Mouse (Mus musculus): ENCODE data around the gene Pick1. TPM values are rescaled to one million over a fixed set of nuclear protein-coding genes. Genes with fewer than 3 reads are reported as not detected.

The Pick1 gene
- 1 to 10 TPM; 7.2 to 9.7 TPM for polyA plus RNA-seq (2017; shearing (Covaris generic))

DNA sequence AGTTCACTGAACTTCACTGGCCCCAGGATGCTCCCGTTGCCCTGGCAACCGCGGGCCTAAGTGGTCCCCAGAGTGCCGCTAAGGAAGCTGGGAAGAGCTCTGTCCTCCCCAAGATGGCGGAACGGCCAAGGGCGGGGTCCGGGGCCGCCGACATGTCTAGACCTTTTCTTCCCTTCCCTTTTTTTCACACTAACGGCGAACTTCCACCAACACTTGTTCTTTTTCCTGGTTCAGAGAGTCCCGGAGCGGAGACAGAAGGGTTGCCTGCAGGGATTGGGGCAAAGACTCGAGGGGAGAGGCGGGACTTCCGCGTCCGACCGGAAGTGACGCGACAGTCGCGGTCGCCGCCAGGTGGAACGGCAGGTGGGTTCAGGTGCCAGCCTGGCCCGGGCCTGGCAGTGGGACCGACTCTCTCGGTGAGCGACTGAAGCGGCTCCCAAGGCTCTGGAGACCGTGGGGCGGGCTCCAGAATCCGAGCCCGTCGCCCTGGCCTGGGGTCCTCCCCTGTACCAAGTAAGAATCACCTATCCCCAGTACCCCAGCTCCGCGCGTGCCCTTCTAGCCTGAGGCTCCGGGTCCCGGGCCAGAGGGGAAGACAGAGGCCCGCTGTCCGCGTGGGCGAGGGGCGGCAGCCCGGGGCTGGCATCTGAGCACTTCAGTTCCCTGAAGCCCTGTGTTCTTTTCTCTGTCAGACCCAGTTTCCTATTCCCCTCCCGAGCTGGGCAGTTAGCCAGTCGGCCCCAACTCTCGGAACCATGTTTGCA lies at the start of gene Pick1, which contains the start of gene Gm49486:
Pick1 (plus strand) TSS at position 116 of the 764 bp plus-strand sequence.
Gm49486 (plus strand) TSS at position 334 of the 764 bp plus-strand sequence.
- peak; percentile 79 for ATAC-seq

- ATAC-seq: no peak
These were observed 43.8 kb upstream of the Pick1 start for GRCm38 (mm10) chr15:79185213-79185612.

DNA sequence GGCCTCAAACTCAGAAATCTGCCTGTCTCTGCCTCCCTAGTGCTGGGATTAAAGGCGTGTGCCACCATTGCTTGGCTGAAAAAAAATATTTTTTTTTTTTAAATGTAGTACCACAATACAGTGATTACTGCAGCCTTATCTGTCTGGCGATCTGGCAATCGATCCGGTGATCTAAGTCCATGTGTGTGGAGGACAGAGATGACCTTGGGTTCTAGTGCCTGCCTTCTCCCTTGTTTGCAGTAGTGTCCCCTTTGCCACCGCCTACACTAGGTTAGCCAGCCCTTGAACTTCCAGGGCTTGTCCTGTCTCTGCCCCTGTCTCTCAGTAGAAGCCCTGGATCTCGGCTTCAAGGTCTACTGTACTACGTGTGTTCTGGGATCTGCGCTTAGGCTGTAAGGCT lies 41.2 kb upstream of the Pick1 start:
- no peak for ATAC-seq

GRCm38 (mm10) chr15:79191426-79191825 lies 37.5 kb upstream of the Pick1 start:
- ATAC-seq: no peak

- ATAC-seq: no peak
These were observed 36.5 kb upstream of the Pick1 start for GRCm38 (mm10) chr15:79192450-79192849.

DNA sequence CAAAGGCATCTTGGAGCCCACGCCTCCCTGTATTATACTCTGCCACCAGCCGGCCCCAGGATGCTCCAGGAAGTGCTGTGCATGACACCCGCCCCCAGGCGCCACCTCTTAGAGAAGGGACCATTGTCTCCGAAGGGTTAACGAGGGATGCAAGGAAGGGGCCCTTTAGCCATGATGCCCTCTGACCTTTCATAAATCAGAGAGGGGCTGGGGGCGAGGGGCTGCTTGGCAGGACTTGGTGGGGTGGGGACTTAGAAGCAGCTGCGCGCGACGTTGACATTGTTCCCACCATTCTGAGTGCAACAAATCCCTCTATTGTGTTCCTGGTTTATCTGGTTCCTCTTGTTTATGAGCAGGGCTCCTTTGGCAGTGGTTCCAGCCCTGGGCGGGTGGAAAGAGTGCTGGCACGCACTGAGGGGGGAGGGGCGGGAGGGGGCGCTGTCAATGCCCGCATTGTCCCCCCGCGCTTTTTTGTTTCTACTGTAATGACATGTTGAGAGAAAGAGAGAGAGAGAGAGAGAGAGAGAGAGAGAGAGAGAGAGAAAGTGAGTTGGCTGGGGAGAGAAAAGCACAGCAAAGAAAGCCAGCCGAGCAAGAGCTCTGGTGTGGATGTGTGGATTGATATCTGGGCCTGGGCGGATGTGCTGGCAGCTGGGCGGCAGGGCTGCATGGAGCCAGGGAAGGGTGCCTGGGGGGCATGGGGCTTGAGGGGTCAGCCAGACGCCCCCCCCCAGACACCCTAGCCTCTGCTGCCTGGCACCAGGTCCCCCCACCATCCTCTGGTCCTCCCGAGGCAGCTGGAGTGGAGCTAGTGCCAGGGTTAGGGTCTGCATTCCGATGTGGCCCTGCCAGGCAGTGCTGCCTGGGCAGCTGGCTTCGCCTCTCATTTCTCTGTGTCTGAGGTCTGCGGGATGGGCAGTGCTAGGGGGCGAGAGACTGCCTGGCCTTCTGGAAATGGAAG lies 35.8 kb upstream of the Pick1 start:
- no peak for ATAC-seq

- ATAC-seq: no peak
These were observed 34.9 kb upstream of the Pick1 start for GRCm38 (mm10) chr15:79194048-79194447.

DNA sequence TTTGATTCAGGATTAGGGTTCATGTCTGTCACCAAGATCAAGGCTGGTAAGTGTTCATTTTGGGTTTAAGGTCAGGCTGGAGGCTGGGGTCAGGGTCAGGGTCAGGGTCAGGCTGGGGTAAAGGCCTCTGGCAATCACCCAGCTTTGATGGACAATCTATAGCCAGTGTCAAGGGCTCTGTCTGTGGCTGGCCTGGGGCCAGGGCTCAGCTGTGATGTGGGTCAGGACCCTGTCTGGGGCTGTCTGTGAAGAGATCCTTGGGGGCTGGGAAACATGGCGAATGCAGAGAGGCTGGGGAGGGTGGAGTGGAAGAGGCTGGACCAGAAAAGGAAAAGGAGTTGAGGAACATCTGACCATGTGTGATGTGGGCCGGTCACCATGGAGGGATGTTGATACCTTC lies 34.0 kb upstream of the Pick1 start:
- ATAC-seq: no peak

- no peak for ATAC-seq
These were observed 33.5 kb upstream of the Pick1 start for GRCm38 (mm10) chr15:79195492-79195891.

DNA sequence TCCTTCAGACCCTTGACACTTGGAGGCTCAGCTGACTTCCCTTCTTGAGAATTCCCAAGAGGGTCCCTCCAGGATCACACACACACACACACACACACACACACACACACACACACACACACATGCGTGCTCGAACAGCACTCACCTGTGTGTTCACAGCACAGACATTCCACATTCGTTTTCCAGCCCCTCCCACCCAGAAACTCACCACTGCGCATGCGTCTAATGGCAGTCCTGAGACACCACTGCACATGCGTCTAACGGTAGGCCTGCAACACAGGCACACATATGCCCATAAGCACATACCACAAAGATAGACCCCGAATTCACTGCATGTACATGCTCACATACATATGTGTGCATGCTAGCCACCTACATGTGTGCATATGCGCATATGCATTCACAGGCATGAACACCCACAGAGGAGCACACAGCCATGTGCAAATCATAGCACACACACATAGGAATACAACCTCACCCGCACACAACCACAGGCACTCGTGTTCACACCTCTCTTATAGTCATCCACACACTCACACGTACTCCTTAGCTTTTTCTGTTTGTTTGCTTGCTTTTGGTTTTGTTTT lies 29.5 kb upstream of the Pick1 start:
- no peak for ATAC-seq

DNA sequence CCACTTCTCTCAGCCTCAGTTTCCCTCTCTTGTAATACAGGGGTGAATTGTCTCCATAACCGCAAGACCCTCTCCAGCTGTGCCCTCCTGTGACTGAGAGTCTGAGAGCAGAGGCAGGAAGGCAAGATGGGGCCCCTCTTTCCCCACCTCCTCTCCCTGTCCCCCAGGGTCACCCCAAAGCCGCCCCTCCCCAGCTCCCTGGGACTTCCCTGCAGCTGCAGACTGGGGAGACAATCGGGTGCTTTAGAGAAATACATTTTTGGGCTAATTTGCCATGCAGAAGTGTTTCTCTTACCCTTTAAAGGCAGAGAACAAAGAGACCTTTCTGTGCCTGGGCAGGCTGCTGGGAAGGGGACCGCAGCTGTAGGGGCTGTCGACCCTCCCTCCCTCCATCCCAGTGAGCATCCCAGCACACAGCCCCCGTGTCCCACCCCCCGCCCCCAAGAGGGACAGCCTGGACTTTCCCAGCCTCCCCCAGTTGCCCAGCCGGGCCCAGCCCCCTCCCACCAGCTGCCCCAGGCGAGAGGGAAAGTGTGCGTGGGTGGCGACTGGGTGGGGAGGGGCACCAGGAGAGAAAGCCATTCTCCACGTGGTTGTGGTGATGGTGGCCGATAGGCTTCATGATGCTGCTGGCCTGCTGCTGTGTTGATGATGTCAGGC lies 27.4 kb upstream of the Pick1 start:
- no peak for ATAC-seq

- no peak for ATAC-seq
These were observed 26.4 kb upstream of the Pick1 start for GRCm38 (mm10) chr15:79202575-79202974.

GRCm38 (mm10) chr15:79208211-79208610 lies 20.8 kb upstream of the Pick1 start:
- no peak for ATAC-seq

DNA sequence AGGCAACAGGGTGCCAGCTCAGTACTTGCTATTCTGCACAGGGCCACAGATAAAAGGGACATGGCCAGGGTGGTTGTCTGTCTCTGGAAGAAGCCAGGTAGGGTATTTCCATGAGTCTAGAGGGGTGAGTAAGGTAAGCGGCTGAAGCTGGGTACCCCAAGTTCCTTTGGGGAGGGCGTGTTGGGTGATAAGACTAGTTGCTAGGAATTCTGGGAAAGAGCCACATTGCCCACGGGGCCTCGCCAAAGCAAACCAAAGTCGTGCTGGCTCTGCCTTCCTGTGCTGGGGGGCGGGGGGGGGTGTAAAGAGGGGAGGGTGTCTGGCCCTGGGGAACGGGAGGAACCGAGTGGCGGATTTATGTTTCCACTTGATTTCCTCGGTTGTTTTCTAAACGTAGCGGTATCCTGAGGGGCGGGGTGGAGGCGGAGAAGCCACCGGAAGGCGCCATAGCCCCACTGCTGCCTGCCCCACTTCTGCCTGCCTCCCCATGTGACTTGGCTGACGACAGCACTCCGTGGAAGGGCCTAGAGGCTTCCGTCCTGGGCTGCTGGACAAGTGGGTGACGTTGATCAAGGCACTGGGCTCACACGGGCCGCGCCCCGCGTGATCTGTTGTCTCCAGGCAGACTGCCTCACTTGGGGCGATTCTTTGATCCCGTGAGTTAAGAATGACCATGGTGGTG lies 20.1 kb upstream of the Pick1 start:
- ATAC-seq: peak; percentile 98

DNA sequence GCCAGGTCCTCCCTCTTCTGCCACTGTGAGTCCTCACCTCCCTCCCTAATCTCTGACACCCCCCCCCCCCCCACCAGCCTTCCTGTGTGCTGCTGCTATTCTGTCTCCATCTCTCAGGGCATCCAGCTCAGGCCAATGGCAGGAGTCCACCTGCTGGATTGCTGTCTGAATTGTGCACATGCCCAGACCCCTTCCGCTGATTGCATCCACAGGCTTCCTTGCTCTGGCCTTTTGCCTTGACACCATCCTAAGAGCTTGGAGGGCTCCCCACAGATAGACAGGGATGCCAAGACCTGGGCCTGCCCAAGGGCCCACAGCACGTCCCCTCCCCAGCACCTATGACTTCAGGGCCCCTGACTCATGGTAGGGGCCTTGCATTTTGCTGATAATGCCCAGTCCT lies 18.6 kb upstream of the Pick1 start:
- no peak for ATAC-seq

- no peak for ATAC-seq
These were observed 16.1 kb upstream of the Pick1 start for GRCm38 (mm10) chr15:79212750-79213446.

- ATAC-seq: no peak
These were observed 15.4 kb upstream of the Pick1 start for GRCm38 (mm10) chr15:79213591-79213990.

GRCm38 (mm10) chr15:79216191-79216590 lies 12.8 kb upstream of the Pick1 start:
- ATAC-seq: no peak

DNA sequence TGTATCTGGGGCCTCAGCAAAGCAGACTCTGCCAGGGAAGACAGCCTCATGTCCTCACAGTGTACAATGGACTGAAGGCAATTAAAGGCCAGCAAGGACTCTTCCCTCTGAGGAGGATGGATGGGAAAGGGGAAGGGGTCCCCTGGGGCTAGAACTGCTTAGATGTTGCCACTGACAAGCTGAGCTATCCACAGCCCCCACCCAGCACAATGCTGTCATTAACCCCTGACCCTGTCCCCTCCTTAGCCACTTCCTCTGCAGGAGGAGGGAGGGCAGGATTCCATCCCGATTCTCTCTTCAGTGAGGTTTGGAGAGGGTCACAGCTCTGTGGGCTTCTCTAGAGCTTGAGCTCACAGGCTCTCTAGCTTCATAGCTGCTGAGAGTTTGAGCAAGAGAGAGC lies 9.4 kb upstream of the Pick1 start:
- ATAC-seq: no peak

DNA sequence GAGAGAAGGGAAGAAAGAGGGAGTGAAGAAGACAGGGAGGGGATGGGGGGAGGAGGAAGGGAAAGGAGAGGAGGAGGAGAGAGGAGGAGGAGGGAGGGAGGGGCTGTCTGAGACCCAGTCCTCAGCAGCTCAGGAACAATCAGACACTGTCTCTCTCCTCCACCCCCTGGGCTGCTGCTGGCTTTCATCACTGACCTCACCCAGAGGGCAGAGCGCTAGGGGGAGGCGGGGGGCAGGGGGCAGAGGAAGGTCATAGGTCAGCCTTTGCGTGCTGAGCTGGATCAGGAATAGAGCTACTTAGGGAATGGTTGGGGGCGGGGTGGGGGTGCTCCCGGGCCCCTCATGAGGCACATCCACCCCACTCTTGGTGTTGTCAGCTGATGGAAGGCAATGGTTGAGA lies 5.3 kb upstream of the Pick1 start:
- no peak for ATAC-seq

- ATAC-seq: peak; percentile 44
These were observed 4.3 kb upstream of the Pick1 start for GRCm38 (mm10) chr15:79224685-79225084.
